Mouse (Mus musculus) limb, embryonic 14.5 days (tissue): ENCODE measurements around the gene Birc2. TPM values are rescaled to one million over a fixed set of nuclear protein-coding genes. Genes with fewer than 3 reads are reported as not detected.

Experiments used
- ATAC-seq: fragments of 200-750 bp; cut with Nextera tagmentation; 2 replicates; pipeline ENCODE4 v1.8.0; 2017; ENCODE audit warnings: low read depth, moderate number of reproducible peaks, moderate TSS enrichment; ENCODE audit not compliant: low FRiP score
- DNase-seq: peaks from one replicate; pipeline ENCODE4 v3.0.0-alpha.2; 2015; ENCODE audit warnings: low spot score
- H3K27ac ChIP-seq: fragments of 300-500 bp; sonication (generic); replicated peaks from 2 replicates; pipeline ENCODE4 v1.5.1; 2014; ENCODE audit warnings: low read depth, mild to moderate bottlenecking, low read length, moderate library complexity, mixed read lengths
- H3K27me3 ChIP-seq: fragments of 300-500 bp; sonication (generic); 2 replicates; pipeline ENCODE4 v1.6.1; 2014; ENCODE audit warnings: low read length, mixed read lengths; ENCODE audit not compliant: control insufficient read depth, insufficient read depth
- H3K36me3 ChIP-seq: fragments of 300-500 bp; sonication (generic); 2 replicates; pipeline ENCODE4 v1.6.1; 2014; ENCODE audit warnings: mild to moderate bottlenecking, low read length, moderate library complexity, mixed read lengths; ENCODE audit not compliant: control insufficient read depth, insufficient read depth
- H3K4me1 ChIP-seq: fragments of 300-500 bp; sonication (generic); 2 replicates; pipeline ENCODE4 v1.6.1; 2014; ENCODE audit warnings: antibody characterized with exemption, low read length, mixed read lengths; ENCODE audit not compliant: control insufficient read depth, insufficient read depth
- H3K4me2 ChIP-seq: fragments of 300-500 bp; sonication (generic); replicated peaks from 2 replicates; pipeline ENCODE4 v1.6.1; 2014; ENCODE audit warnings: low read depth, mild to moderate bottlenecking, low read length, moderate library complexity; ENCODE audit not compliant: severe bottlenecking
- H3K4me3 ChIP-seq: fragments of 300-500 bp; sonication (generic); replicated peaks from 2 replicates; pipeline ENCODE4 v1.5.1; 2014; ENCODE audit warnings: low read length
- H3K9ac ChIP-seq: fragments of 300-500 bp; sonication (generic); 2 replicates; pipeline ENCODE4 v1.6.1; 2014; ENCODE audit warnings: mild to moderate bottlenecking, low read depth, low read length, moderate library complexity; ENCODE audit not compliant: severe bottlenecking
- H3K9me3 ChIP-seq: fragments of 300-500 bp; sonication (generic); 2 replicates; pipeline ENCODE4 v1.6.1; 2016; ENCODE audit warnings: low read length; ENCODE audit not compliant: control insufficient read depth
- POLR2A ChIP-seq: fragments of 200-500 bp; IDR thresholded peaks from 2 replicates; pipeline ENCODE4 v1.8.0; 2012; ENCODE audit warnings: inconsistent platforms, mild to moderate bottlenecking, moderate library complexity, borderline replicate concordance; ENCODE audit not compliant: insufficient read depth, insufficient read length; ENCODE audit errors: extremely low read depth
- WGBS: fragments of 180-500 bp; shearing (Covaris S2); extraction: QIAGEN DNeasy Blood & Tissue Kit; methylation state at CpG from one replicate; pipeline ENCODE4 v1.1.7; 2014; 5-methylcytosine and 5-hydroxymethylcytosine counted together
- polyA plus RNA-seq, 2 experiments: library from polyadenylated mRNA; depleted of rRNA in 1 of 2; stranded (reverse) in 1 of 2; unstranded in 1 of 2; fragments of >200 nt; fragmentation: Nextera tagmentation in 1 of 2; extraction: Ambion mirVana in 1 of 2; gene quantifications; 2 replicates each; pipeline versions ENCODE4 v1.2.1 to v1.2.3; 2012 to 2014

The Birc2 gene
- polyA plus RNA-seq, 2 experiments: 41.2 to 41.7 TPM

- 91% methylated on average over 4 of the region's 4 CpGs for WGBS
- no peaks in the 10 kb centered on the region for H3K9me3 ChIP-seq
- no peak overlapping the region for H3K9ac ChIP-seq
- H3K27me3 ChIP-seq: no peaks in the 10 kb centered on the region
- H3K27ac ChIP-seq: no peak overlapping the region
- 0 out of 2 replicates have a peak, but pooled peaks cover 2% of the 10 kb centered on the region for H3K36me3 ChIP-seq
- H3K4me3 ChIP-seq: no peak overlapping the region
- TF ChIP-seq POLR2A: no peak
- no peak overlapping the region for H3K4me2 ChIP-seq
- H3K4me1 ChIP-seq: no peaks in the 10 kb centered on the region
- ATAC-seq: no peak
- no peak for DNase-seq
Observed at GRCm38 (mm10) chr9:7779786-7780185, 57.1 kb downstream of the Birc2 start.

GRCm38 (mm10) chr9:7778771-7779170 lies 58.1 kb downstream of the Birc2 start:
- WGBS: 82% methylated on average over 7 of the region's 7 CpGs
- Histone ChIP-seq H3K4me1 (no peaks in the 10 kb centered on the region), H3K27ac (no peak overlapping the region), H3K27me3 (no peaks in the 10 kb centered on the region), H3K4me3 (no peak overlapping the region), H3K4me2 (no peak overlapping the region), H3K9ac (no peak overlapping the region), H3K9me3 (no peaks in the 10 kb centered on the region), H3K36me3 (peaks cover 4% of the 10 kb centered on the region; the same call in 1 of the 2 replicates)
- ATAC-seq: no peak
- no peak for TF ChIP-seq POLR2A
- no peak for DNase-seq

DNA sequence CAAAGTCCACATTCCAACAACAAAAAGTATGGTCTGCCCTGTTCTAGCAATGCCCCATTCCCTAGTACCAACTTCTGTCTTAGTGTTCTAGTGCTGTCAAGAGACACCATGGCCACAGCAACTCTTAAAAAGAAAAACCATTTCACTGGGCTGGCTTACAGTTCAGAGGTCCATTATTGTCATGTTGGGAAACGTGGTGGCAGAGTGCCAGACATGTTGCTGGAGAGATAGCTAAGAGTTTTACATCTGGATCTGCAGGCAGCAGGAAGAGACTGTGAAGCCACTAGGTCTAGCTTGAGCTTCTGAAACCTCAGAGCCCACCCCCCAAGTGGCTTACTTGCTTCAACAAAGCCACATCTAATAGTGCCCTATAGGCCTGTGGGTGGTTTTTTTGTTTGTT lies 59.2 kb downstream of the Birc2 start:
- ATAC-seq (no peak), DNase-seq (no peak)
- 84% methylated on average over 1 of the region's 1 CpGs for WGBS
- no peaks in the 10 kb centered on the region for H3K27me3 ChIP-seq
- no peaks in the 10 kb centered on the region for H3K9me3 ChIP-seq
- H3K36me3 ChIP-seq: peaks cover 11% of the 10 kb centered on the region; the same call in 1 of the 2 replicates
- H3K9ac ChIP-seq: no peak overlapping the region
- TF ChIP-seq POLR2A: no peak
- no peak overlapping the region for H3K4me2 ChIP-seq
- no peak overlapping the region for H3K4me3 ChIP-seq
- H3K4me1 ChIP-seq: no peaks in the 10 kb centered on the region
- H3K27ac ChIP-seq: no peak overlapping the region

- WGBS: 98% methylated on average over 1 of the region's 1 CpGs
- Histone ChIP-seq H3K4me1 (no peaks in the 10 kb centered on the region), H3K36me3 (peaks cover 14% of the 10 kb centered on the region; the same call in 1 of the 2 replicates), H3K4me3 (no peak overlapping the region), H3K27ac (no peak overlapping the region), H3K9ac (no peak overlapping the region), H3K9me3 (no peaks in the 10 kb centered on the region), H3K27me3 (no peaks in the 10 kb centered on the region), H3K4me2 (no peak overlapping the region)
- no peak for TF ChIP-seq POLR2A
- DNase-seq (no peak), ATAC-seq (no peak)
Observed at GRCm38 (mm10) chr9:7776940-7777339, 59.9 kb downstream of the Birc2 start.

- Histone ChIP-seq H3K27ac (no peak overlapping the region), H3K4me2 (no peak overlapping the region), H3K36me3 (peaks cover 14% of the 10 kb centered on the region; the same call in 1 of the 2 replicates), H3K4me3 (no peak overlapping the region), H3K27me3 (no peaks in the 10 kb centered on the region), H3K9me3 (no peaks in the 10 kb centered on the region), H3K4me1 (no peaks in the 10 kb centered on the region), H3K9ac (no peak overlapping the region)
- DNase-seq (no peak), ATAC-seq (no peak)
- 69% methylated on average over 3 of the region's 3 CpGs for WGBS
- no peak for TF ChIP-seq POLR2A
Observed at GRCm38 (mm10) chr9:7775986-7776385, 60.9 kb downstream of the Birc2 start.

DNA sequence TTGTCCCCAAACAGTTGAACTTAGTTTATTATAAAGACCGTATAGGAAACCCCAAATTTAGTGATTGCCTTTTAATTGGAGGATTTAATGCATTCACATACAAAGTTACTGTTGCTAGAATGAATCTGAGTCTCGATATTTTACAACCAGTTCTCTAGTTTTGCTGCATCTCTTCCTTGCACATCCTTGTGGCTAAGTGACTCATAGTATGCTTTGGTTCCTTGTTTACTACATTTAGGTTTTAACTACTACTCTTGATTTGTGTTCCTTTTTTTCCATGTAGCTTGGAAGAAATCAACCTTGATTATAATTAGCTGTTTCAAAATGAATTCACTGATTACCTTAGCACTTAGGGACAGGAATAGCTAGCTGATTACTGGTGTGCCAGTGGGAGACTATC lies 61.9 kb downstream of the Birc2 start:
- no peak for DNase-seq
- H3K27me3 ChIP-seq: no peaks in the 10 kb centered on the region
- H3K4me2 ChIP-seq: no peak overlapping the region
- H3K4me1 ChIP-seq: no peaks in the 10 kb centered on the region
- no peaks in the 10 kb centered on the region for H3K9me3 ChIP-seq
- ATAC-seq: no peak
- H3K27ac ChIP-seq: no peak overlapping the region
- no peak overlapping the region for H3K9ac ChIP-seq
- H3K4me3 ChIP-seq: no peak overlapping the region
- peaks cover 14% of the 10 kb centered on the region for H3K36me3 ChIP-seq
- no peak for TF ChIP-seq POLR2A
- WGBS: 85% methylated on average over 2 of the region's 2 CpGs
